In genomic region chr4:53384104-53384503, GRCm38 (mm10) we compare ENCODE assay signal across 8 mouse cellular contexts.
"Had no signal": no experiment of that assay in that cellular context is flagged by ENCODE, and none has a peak within 500 bp of the region (broad histone marks: within the 10 kb centered on the region; RNA-seq: fewer than 3 reads in every experiment).

No protein-coding gene starts in this region.

- H3K36me3 ChIP-seq: liver, embryonic 15.5 days; lung, embryonic 15.5 days; midbrain, embryonic 12.5 days; stomach, embryonic 15.5 days had no signal

- H3K27ac ChIP-seq: liver, embryonic 15.5 days; lung, embryonic 15.5 days; macrophage; midbrain, embryonic 12.5 days; stomach, embryonic 15.5 days; stomach, postnatal 0 days had no signal

- H3K9me3 ChIP-seq: liver, embryonic 15.5 days; lung, embryonic 15.5 days; megakaryocyte, embryonic 14.5 days; midbrain, embryonic 12.5 days; stomach, embryonic 15.5 days had no signal

- H3K9ac ChIP-seq: liver, embryonic 15.5 days; liver, postnatal 0 days; lung, embryonic 15.5 days; midbrain, embryonic 12.5 days; stomach, embryonic 15.5 days had no signal

- H3K4me1 ChIP-seq: stomach, embryonic 15.5 days had no signal

- H3K4me3 ChIP-seq: liver, embryonic 15.5 days; lung, embryonic 15.5 days; midbrain, embryonic 12.5 days; stomach, embryonic 15.5 days had no signal

- H3K27me3 ChIP-seq: liver, embryonic 15.5 days; lung, embryonic 15.5 days; megakaryocyte, embryonic 14.5 days; midbrain, embryonic 12.5 days; stomach, embryonic 15.5 days had no signal
